Mouse (Mus musculus): ENCODE measurements at regions not wholly inside any gene's neighbourhood (a gene's known extent, or its start where the extent isn't known, plus 50 kb on each side); places are given as distances from the start of the nearest gene placed in this dataset.
A peak's percentile ranks its signal among the peaks of the same experiment; 100 is the strongest.
"Not testable (repeated sequence)": the region's sequence is repeated elsewhere in the genome, so short reads cannot be mapped to it uniquely, and the experiment has no call there.

GRCm38 (mm10) chr7:61615156-61615555, 731.2 kb upstream of the Ndn start:
- no peak overlapping the region for H3K9ac ChIP-seq
- peaks cover 3% of the 10 kb centered on the region; the same call in 1 of the 2 replicates for H3K9me3 ChIP-seq (replicated peaks)
- H3K36me3 ChIP-seq (ENCODE audit: poor library complexity, severe bottlenecking), result no peaks in the 10 kb centered on the region
- ATAC-seq, result no peak
- H3K4me2 ChIP-seq, result no peak overlapping the region
- no peaks in the 10 kb centered on the region for H3K27me3 ChIP-seq
- H3K4me3 ChIP-seq, result no peak overlapping the region
- H3K27ac ChIP-seq, result no peak overlapping the region
- H3K4me1 ChIP-seq, result no peaks in the 10 kb centered on the region

DNA sequence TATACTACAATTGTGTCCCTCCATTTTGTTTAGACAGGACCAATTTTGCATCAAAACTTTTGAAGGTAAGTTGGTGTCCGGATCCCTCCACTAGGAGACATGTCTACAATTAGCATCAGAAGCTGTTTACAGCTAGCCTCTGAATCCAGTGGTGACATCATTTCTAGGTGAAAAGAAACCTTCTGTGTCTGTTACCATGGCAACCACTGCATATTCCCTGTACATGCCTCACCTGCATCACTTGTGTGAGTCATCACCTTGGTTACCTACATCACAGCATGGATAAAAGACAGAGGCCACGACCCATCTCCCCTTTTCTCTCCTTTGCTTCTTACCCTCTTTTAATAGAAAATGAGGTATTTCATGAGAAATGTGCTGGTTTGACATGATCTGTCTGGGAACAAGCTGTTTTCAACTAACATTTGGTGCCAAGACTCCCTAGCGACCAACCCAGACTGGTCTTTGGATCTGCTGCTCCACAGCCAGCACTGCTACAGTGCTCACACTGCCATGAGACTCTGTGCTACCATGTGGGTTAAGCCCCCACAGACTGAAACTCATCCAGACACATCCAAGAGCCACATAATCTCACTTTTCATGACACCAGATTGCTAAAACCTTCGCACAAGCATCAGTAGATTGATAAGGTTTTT, 701.4 kb upstream of the Ndn start:
- H3K4me3 ChIP-seq, result no peak overlapping the region
- H3K4me2 ChIP-seq, result no peak overlapping the region
- no peaks in the 10 kb centered on the region for H3K27me3 ChIP-seq
- H3K9me3 ChIP-seq (replicated peaks), result peaks cover 12% of the 10 kb centered on the region
- WGBS, result 75% methylated on average over 4 of the region's 4 CpGs
- no peaks in the 10 kb centered on the region for H3K4me1 ChIP-seq
- H3K9ac ChIP-seq, result no peak overlapping the region
- no peak for ATAC-seq
- H3K27ac ChIP-seq, result no peak overlapping the region
- H3K36me3 ChIP-seq (ENCODE audit: poor library complexity, severe bottlenecking), result no peaks in the 10 kb centered on the region

DNA sequence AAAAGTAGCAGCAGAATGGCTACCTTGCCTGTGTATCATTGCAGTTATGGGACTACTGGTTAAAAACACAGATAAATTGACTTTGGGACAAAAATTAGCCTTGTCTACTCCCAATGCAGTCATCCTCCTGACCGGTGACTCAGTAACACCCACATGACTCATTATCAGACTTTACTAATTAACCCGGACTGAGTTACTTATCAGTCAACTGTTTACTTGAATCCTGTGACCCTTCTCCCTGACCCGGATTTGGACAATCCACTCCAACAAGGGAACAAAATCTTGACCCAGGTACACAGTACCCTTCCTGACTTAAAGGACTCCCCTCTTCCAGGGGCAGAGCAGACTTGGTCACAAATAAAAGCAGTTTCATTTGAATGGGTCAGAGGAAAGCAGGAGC, 688.3 kb upstream of the Ndn start:
- WGBS, result 90% methylated on average over 3 of the region's 3 CpGs
- no peak overlapping the region for H3K27ac ChIP-seq
- no peak overlapping the region for H3K9ac ChIP-seq

GRCm38 (mm10) chr7:61683080-61683479, 663.3 kb upstream of the Ndn start:
- no peaks in the 10 kb centered on the region for H3K4me1 ChIP-seq
- H3K4me2 ChIP-seq, result no peak overlapping the region
- no peak overlapping the region for H3K4me3 ChIP-seq
- 0 out of 2 replicates have a peak, but pooled peaks cover 2% of the 10 kb centered on the region for H3K9me3 ChIP-seq (replicated peaks)
- ATAC-seq, result no peak
- H3K9ac ChIP-seq, result no peak overlapping the region
- no peaks in the 10 kb centered on the region for H3K27me3 ChIP-seq
- WGBS, result 85% methylated on average over 1 of the region's 1 CpGs
- H3K36me3 ChIP-seq (ENCODE audit: poor library complexity, severe bottlenecking), result no peaks in the 10 kb centered on the region
- no peak overlapping the region for H3K27ac ChIP-seq

More for the DNA sequence above, 688.3 kb upstream of the Ndn start:
- Histone ChIP-seq H3K27me3 (no peaks in the 10 kb centered on the region), H3K4me2 (no peak overlapping the region), H3K4me1 (no peaks in the 10 kb centered on the region), H3K36me3 (ENCODE audit: poor library complexity, severe bottlenecking) (no peaks in the 10 kb centered on the region), H3K9me3 (replicated peaks) (peaks cover 6% of the 10 kb centered on the region), H3K4me3 (no peak overlapping the region)
- ATAC-seq, result no peak

DNA sequence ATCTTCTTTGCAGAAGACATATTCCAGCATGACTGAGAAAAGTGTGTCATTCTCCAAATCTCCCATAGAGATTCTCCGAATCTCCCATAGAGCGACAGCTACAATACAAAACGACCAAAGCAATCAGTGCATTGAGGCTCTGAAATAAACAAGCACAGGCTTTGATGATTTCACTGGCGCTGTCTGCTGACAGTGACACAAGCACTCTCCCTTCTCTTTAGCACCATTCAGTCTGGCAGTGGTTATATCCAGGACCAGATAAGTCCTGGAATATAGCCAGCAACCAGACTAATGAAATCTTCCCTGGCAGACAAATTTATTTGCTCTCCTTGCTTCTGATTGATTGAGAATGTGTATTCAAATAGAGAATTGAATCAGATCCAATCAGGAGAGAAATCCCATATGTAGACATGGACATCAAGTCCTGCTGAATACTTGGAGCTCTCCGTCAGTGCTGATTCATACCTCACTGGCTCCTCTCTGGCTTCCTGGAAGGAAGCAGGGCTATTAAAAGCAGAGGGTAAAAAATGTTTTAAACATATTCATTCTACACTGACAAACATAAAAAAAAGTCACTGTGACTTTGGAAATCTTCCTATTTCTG, 661.2 kb upstream of the Ndn start:
- 0 out of 2 replicates have a peak, but pooled peaks cover 2% of the 10 kb centered on the region for H3K9me3 ChIP-seq (replicated peaks)
- no peaks in the 10 kb centered on the region for H3K27me3 ChIP-seq
- no peak overlapping the region for H3K27ac ChIP-seq
- H3K4me1 ChIP-seq, result no peaks in the 10 kb centered on the region
- no peak for ATAC-seq
- no peaks in the 10 kb centered on the region for H3K36me3 ChIP-seq (ENCODE audit: poor library complexity, severe bottlenecking)
- no peak overlapping the region for H3K4me2 ChIP-seq
- no peak overlapping the region for H3K4me3 ChIP-seq
- no peak overlapping the region for H3K9ac ChIP-seq
- WGBS, result 72% methylated on average over 5 of the region's 5 CpGs

GRCm38 (mm10) chr7:61726149-61726548, 620.2 kb upstream of the Ndn start:
- H3K4me2 ChIP-seq, result no peak overlapping the region
- peaks cover 4% of the 10 kb centered on the region; the same call in 1 of the 2 replicates for H3K9me3 ChIP-seq (replicated peaks)
- H3K27me3 ChIP-seq, result no peaks in the 10 kb centered on the region
- H3K9ac ChIP-seq, result no peak overlapping the region
- no peak overlapping the region for H3K4me3 ChIP-seq
- H3K36me3 ChIP-seq (ENCODE audit: poor library complexity, severe bottlenecking), result no peaks in the 10 kb centered on the region
- no peaks in the 10 kb centered on the region for H3K4me1 ChIP-seq
- H3K27ac ChIP-seq, result no peak overlapping the region
- 0 out of 2 replicates have a peak, but pooled peaks have one; percentile 33 for ATAC-seq

GRCm38 (mm10) chr7:61737511-61737910, 608.9 kb upstream of the Ndn start:
- Histone ChIP-seq H3K9me3 (replicated peaks) (no peaks in the 10 kb centered on the region; the same call in 1 of the 2 replicates), H3K4me1 (no peaks in the 10 kb centered on the region), H3K27ac (no peak overlapping the region), H3K36me3 (ENCODE audit: poor library complexity, severe bottlenecking) (no peaks in the 10 kb centered on the region), H3K4me3 (no peak overlapping the region), H3K9ac (no peak overlapping the region), H3K27me3 (no peaks in the 10 kb centered on the region), H3K4me2 (no peak overlapping the region)
- WGBS, result 74% methylated on average over 1 of the region's 1 CpGs
- ATAC-seq, result no peak

- ATAC-seq; H3K27me3 ChIP-seq; H3K4me1 ChIP-seq; H3K4me3 ChIP-seq; H3K9me3 ChIP-seq (replicated peaks); H3K9ac ChIP-seq; H3K4me2 ChIP-seq; H3K27ac ChIP-seq; H3K36me3 ChIP-seq (ENCODE audit: poor library complexity, severe bottlenecking): not testable (repeated sequence)
- whole genome bisulfite sequencing, result no CpG with 5 or more reads among the region's 1 CpGs
Observed at GRCm38 (mm10) chr7:61739336-61739735, 607.0 kb upstream of the Ndn start.

GRCm38 (mm10) chr7:61769826-61770225, 576.5 kb upstream of the Ndn start:
- Histone ChIP-seq H3K4me3 (no peak overlapping the region), H3K27ac (no peak overlapping the region), H3K9me3 (replicated peaks) (no peaks in the 10 kb centered on the region), H3K4me2 (no peak overlapping the region), H3K4me1 (no peaks in the 10 kb centered on the region), H3K9ac (no peak overlapping the region), H3K27me3 (no peaks in the 10 kb centered on the region), H3K36me3 (ENCODE audit: poor library complexity, severe bottlenecking) (no peaks in the 10 kb centered on the region)
- no peak for ATAC-seq

DNA sequence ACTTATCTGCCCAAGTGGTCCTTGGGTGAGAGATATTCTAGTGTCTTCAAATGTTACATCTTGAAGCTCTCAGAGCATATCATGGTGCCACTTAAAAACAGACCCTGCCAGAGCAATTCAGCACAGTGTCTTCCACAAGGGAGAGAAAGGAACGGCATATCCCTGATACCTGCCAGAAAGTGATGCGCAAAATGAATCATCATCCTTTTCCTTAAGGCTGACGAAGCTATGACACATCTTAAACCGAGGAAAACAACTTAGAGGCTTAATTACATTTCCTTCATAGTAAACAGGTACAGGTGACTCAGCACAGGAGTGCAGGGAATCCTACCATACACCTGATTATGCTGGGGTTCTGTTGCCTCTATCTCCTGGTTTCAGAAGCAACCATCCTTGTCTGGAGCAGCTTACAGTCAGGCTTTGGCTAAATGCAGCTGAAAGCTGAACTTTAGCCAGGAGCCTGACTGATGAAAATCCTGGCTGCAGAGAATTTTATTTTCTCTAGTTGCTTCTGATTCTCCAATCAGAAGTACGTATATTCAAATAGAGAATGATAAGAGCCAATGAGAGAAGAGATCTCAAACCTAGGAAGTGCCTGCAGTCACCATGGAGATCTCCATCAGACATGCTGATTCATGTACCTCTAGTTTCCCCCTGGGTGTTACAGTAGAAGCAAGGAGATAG, 556.1 kb upstream of the Ndn start:
- H3K9ac ChIP-seq, result no peak overlapping the region
- H3K36me3 ChIP-seq (ENCODE audit: poor library complexity, severe bottlenecking), result no peaks in the 10 kb centered on the region
- WGBS, result 81% methylated on average over 5 of the region's 5 CpGs
- H3K27ac ChIP-seq, result no peak overlapping the region
- no peaks in the 10 kb centered on the region for H3K4me1 ChIP-seq
- no peak overlapping the region for H3K4me2 ChIP-seq
- H3K4me3 ChIP-seq, result no peak overlapping the region
- ATAC-seq, result no peak
- H3K27me3 ChIP-seq, result no peaks in the 10 kb centered on the region
- peaks cover 10% of the 10 kb centered on the region; the same call in 1 of the 2 replicates for H3K9me3 ChIP-seq (replicated peaks)

- Histone ChIP-seq H3K9me3 (replicated peaks) (peaks cover 10% of the 10 kb centered on the region; the same call in 1 of the 2 replicates), H3K27me3 (no peaks in the 10 kb centered on the region), H3K4me3 (no peak overlapping the region), H3K27ac (peak overlapping the region; percentile 75), H3K4me1 (no peaks in the 10 kb centered on the region), H3K4me2 (0 out of 2 replicates have a peak overlapping the region, but pooled peaks have one; percentile 10), H3K36me3 (ENCODE audit: poor library complexity, severe bottlenecking) (no peaks in the 10 kb centered on the region), H3K9ac (no peak overlapping the region)
- peak; percentile 46; the same call in 1 of the 2 replicates for ATAC-seq
- WGBS, result 78% methylated on average over 1 of the region's 1 CpGs
Observed at GRCm38 (mm10) chr7:61836827-61837226, 509.5 kb upstream of the Ndn start.

DNA sequence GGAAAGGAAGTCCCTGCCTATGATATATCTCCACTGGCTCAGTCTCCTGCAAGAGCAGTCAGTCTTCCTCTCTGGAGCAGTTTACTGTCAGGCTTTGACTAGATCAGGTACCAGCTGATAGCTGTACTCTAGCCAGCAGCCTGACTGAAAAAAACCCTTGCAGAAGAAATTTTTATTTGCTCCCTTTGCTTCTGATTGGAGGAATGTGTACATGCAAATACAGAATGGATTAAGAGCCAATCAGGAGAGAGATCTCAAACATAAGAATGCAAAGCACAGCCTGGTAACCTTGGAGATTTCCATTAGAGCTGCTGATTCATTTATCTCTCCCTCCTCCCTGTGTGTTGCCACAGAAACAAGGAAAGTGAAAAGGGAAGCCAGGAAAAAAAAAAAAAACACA, 509.1 kb upstream of the Ndn start:
- H3K27me3 ChIP-seq, result no peaks in the 10 kb centered on the region
- H3K4me3 ChIP-seq, result no peak overlapping the region
- ATAC-seq, result peak; percentile 99
- peaks cover 10% of the 10 kb centered on the region; the same call in 1 of the 2 replicates for H3K9me3 ChIP-seq (replicated peaks)
- peak overlapping the region; percentile 75 for H3K27ac ChIP-seq
- peak overlapping the region; percentile 29; the same call in 1 of the 2 replicates for H3K4me2 ChIP-seq
- no peaks in the 10 kb centered on the region for H3K36me3 ChIP-seq (ENCODE audit: poor library complexity, severe bottlenecking)
- H3K9ac ChIP-seq, result no peak overlapping the region
- H3K4me1 ChIP-seq, result no peaks in the 10 kb centered on the region
